Mouse (Mus musculus): ENCODE measurements around the gene Tmem109. TPM values are rescaled to one million over a fixed set of nuclear protein-coding genes. Genes with fewer than 3 reads are reported as not detected.

Tmem109 gene
- total RNA-seq (2015; ENCODE audit: low replicate concordance) (6.3 and 10.4 TPM in 2 replicates), total RNA-seq (2017; ENCODE audit: low replicate concordance) (2.4 and 6.6 TPM in 2 replicates)

DNA sequence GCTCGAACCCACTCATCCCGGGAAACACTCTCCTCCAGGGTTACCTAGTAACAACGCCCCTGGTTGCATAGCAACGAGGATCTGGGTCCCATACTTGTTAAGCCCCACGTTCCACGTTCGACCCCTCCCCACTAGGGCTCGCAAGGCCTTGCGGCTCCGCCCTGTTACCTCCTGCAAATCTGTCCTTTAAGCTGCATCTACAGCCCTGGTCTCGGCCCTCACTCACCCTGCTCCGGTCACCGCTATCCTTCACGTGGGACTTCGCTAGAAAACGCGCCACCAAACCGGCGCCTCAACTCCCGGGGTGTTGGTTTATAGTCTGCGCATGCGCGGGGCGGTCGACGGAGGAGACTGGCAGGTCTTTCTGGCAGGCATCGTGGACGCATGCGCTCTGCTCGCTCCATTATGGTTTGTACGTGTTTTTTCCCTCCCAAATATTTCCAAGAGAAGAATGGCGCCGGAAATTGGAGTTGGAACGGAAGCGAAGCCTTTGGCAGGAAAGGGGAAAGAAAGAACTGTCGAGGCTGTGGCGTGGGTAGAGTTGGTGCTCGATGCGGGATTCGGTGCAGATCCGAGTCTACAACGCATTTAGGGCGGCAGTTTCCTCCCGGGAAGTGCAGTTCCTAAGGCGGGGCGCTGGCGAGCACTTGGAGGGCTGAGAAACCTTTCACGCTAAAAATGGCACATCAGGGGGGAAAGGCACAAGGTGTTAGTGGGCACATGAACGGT lies at the start of gene Tmem109:
Gene Tmem109 (minus strand): TSS at position 576 of the 729 bp plus-strand sequence.
- ATAC-seq (replicated peaks; ENCODE audit: low FRiP score, poor library complexity, severe bottlenecking): peak; percentile 97

GRCm38 (mm10) chr19:10930641-10931040 lies 48.8 kb upstream of the Tmem109 start:
- no peak for ATAC-seq (replicated peaks; ENCODE audit: low FRiP score, poor library complexity, severe bottlenecking)

DNA sequence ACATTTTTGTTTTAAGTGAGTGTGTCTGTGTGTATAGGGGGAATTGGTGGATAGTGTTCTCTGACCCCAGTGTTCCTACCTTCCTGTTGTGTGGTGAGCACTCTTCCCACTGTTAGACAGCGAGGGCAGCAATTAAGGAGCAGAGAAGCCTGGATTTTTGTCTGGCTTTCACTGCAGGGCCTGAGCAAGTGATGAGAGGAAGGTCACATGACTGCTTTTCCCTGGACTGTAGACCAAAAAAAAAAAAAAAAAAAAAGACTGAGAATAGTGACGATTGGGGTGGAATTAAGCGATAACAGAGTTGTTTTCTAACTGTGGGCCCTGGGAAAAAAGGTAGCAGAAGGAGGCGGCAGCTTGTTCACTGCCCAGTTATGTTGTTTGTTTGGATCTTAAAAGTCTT lies 44.9 kb upstream of the Tmem109 start:
- no peak for ATAC-seq (replicated peaks; ENCODE audit: low FRiP score, poor library complexity, severe bottlenecking)

- ATAC-seq (replicated peaks; ENCODE audit: low FRiP score, poor library complexity, severe bottlenecking): no peak
These were observed 44.4 kb upstream of the Tmem109 start for GRCm38 (mm10) chr19:10926123-10926621.

- no peak for ATAC-seq (replicated peaks; ENCODE audit: low FRiP score, poor library complexity, severe bottlenecking)
These were observed 42.4 kb upstream of the Tmem109 start for GRCm38 (mm10) chr19:10924220-10924619.

DNA sequence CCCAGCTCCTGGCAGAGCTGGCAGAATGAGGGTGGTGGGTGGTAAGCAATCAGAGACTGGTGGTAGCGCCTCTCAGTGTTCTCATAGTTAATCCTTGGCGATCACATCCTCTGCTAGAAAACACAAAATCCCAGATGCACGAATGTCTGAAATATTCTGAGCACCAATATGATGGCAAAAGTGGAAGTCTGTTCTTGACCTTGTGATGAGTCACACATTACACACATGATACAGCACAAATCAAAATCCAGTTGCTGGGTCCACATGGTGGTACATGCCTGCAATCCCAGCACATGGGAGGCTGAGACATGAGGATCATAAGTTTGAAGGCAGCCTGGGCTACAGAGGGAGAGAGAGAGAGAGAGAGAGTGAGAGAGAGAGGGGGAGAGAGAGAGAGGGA lies 39.3 kb upstream of the Tmem109 start:
- ATAC-seq (replicated peaks; ENCODE audit: low FRiP score, poor library complexity, severe bottlenecking): no peak

- ATAC-seq (replicated peaks; ENCODE audit: low FRiP score, poor library complexity, severe bottlenecking): no peak
These were observed 38.7 kb upstream of the Tmem109 start, which contains the start of gene Zp1 for GRCm38 (mm10) chr19:10920532-10920931. Gene Zp1 (minus strand): TSS chr19:10920632.

- ATAC-seq (replicated peaks; ENCODE audit: low FRiP score, poor library complexity, severe bottlenecking): no peak
These were observed 36.7 kb upstream of the Tmem109 start for GRCm38 (mm10) chr19:10918321-10918991.

DNA sequence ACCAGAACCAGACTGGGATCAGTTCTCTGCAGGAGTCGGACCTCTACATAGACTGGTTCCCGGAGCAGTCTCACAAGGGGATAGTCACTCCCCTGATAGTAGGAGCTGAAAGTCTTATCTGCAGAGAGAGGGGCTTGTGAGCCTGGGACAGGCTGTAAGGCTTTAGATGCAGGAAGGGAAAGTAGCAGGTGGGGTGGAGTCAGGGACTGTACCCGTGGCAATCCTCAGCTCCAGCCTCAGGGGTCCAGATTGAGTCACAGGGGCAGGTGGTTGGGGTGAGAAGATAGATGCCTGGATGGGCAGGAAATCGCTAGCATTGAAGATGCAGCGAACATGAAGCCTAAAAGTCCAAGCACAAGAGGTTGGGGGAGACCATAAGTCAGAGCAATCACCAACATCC lies 34.7 kb upstream of the Tmem109 start:
- ATAC-seq (replicated peaks; ENCODE audit: low FRiP score, poor library complexity, severe bottlenecking): no peak

DNA sequence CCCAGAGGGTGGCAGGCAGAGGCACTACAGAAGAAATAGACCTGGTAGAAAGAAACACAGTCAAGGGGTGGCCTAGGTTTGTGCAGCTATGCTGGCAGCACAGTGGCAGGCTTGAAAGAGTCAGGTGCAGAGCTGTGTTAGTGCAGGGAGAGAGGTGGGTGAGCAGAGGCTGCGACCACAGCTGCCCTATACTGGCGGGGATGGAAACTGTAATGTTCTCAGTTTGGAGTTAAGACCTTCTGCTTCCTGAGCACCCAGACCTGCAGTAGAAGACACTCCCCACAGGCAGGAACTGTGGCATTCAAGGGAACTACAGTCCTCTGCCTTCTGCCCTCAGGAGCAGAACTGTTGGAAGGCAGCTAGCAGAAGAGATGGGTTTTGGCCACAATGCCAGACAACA lies 33.1 kb upstream of the Tmem109 start:
- ATAC-seq (replicated peaks; ENCODE audit: low FRiP score, poor library complexity, severe bottlenecking): no peak

GRCm38 (mm10) chr19:10914291-10914690 lies 32.5 kb upstream of the Tmem109 start:
- ATAC-seq (replicated peaks; ENCODE audit: low FRiP score, poor library complexity, severe bottlenecking): no peak

DNA sequence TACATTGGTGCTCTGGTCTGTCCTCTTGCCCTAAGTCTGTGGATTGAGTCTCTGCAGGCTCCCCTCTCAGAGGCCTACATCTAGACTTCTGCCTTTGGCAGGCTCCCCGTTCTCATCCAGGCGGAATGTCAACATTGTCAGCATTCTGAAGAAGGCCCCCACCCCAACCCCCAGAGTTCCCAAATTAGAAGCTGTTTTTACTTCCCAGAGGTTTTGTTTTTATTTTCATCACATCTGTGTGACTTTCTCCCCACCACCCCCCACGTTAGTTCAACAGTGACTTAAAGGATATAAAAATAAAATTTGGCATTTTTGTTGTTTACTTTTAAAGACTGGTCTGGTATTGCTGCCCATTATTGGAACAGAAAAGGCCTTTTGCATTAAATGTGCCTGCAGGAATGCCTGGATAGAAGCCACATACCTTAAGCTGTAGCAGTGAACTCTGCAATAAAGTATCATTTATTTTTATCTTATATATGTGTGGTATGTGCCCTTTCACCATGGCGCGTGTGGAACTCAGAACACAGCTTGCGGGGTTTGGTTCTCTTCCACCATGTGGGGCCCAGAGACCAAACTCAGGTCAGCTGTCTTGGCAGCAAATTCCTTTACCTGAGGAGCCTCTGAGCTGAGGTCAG lies 27.4 kb upstream of the Tmem109 start:
- no peak for ATAC-seq (replicated peaks; ENCODE audit: low FRiP score, poor library complexity, severe bottlenecking)

GRCm38 (mm10) chr19:10907891-10908290 lies 26.1 kb upstream of the Tmem109 start:
- ATAC-seq (replicated peaks; ENCODE audit: low FRiP score, poor library complexity, severe bottlenecking): 0 out of 2 replicates have a peak, but pooled peaks have one; percentile 61

DNA sequence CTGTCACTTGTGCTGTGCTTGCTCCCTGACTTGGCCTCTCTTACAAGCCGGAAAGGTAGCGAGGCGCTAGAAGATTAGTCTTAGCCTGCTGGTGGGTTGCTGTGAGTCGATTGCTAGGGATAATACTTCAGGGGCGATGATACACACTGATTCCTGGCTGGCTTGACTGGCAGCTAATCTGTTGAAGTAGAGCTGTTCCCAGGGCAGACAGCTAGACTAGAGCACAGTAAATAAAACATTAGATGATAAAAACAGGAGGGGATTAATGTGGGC lies 23.9 kb upstream of the Tmem109 start:
- ATAC-seq (replicated peaks; ENCODE audit: low FRiP score, poor library complexity, severe bottlenecking): no peak

DNA sequence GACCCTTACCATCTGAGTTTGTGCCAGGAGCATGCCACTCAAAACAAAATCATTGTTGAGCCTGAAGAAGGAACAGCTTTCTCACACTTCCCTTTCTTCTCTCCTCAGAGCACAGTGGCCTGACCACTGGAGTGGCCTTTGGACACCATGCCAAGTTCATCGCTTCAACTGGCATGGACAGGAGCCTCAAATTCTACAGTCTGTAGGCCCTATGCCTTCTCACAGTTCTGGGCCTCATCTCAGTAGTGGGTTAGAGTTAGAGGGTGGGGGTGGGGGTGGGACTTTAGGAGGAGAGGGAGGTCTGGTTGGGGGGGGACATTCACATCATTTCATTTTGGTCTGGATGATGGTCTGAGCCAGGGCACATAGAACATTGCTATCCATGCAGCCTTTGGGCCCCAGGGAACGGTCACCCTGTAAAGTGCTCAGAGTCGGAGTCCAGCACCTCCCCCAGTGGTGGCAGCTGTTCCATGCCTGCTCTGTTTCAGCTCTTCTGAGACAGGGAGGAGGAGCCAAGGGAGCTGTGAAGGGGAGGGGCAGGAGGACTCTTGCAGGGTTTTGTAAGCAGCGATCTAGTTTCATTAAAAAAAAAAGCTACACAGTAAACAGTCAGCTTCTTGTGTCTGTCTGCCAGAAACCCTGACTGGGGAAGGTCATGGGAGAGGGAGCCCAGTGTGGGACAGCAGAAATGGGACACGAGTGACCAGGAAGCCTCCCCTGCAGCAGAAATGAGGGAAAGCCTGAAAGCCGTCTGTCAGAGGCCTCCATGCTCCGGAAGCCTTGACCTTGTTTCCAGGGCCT lies 23.3 kb upstream of the Tmem109 start:
- ATAC-seq (replicated peaks; ENCODE audit: low FRiP score, poor library complexity, severe bottlenecking): 0 out of 2 replicates have a peak, but pooled peaks have one; percentile 14

DNA sequence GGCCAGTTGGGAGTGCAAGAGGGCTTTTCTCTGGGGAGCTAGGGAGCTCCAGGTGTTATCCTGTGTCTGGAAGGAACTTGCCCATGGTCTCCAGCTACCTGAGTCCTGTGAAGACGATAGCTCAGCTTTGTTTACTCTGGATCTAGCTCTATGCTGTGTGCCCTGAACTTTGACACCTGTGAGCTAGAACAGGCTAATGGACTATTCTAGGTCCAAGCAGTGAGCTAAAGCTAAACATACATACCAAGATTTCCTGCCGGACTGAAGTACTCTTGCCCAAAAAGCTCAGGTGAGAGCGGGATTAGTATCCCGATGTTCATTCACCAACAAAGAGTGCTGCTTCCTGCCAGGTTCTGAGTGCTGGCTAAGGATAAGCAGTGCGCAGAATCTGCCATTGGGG lies 22.7 kb upstream of the Tmem109 start:
- no peak for ATAC-seq (replicated peaks; ENCODE audit: low FRiP score, poor library complexity, severe bottlenecking)

GRCm38 (mm10) chr19:10901046-10901445 lies 19.2 kb upstream of the Tmem109 start:
- ATAC-seq (replicated peaks; ENCODE audit: low FRiP score, poor library complexity, severe bottlenecking): no peak

DNA sequence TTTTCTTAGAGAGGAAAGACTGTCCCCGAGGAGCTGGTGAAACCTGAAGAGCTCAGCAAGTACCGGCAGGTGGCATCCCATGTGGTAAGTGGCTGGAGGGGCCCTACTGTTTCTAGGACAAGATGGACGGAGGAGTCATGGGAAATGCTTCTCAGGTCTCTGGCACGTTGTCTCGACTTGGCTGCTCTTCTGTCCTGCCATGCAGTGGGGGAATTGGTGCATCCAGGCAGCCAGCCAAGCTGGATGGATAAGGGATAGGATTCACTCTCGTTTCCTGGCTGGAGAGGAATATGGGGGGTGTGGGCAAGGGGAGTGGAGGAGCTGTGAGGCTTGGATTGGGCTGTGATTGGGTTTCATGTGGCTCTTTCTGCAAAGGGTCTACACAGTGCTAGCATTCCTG lies 18.5 kb upstream of the Tmem109 start:
- ATAC-seq (replicated peaks; ENCODE audit: low FRiP score, poor library complexity, severe bottlenecking): no peak

DNA sequence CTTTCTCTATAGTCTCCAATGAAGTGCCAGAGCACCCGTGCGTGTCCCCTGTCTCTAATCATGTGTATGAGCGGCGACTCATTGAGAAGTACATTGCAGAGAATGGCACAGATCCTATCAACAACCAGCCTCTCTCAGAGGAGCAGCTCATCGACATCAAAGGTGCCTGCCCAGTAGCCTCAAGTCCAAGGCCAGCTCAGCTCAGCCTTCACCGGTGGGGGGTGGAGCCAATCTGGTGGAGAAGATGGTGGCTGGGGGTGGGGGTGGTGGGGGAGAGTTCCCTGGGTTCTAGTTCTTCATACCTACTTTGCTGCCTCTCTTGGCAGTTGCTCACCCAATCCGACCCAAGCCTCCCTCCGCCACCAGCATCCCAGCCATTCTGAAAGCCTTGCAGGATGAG lies 15.7 kb upstream of the Tmem109 start:
- ATAC-seq (replicated peaks; ENCODE audit: low FRiP score, poor library complexity, severe bottlenecking): no peak

DNA sequence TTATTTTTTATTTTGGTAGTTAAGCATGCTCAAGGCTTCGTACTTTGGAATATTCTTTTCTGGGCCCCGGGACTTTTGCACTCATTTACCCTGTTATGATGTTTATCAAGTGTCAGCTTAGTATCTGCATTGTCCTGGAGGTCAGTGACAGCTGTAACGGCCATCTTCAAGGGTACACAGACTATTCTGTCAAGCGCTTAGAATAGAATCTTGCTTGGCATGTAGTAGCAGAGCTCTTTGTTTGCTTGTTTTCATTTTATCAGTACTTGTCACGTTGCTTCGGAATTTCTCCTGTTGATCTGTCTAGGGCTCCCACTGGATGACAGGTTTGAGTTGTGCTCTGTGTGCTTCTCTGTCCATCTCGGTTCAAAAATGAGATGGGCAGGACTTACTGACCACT lies 15.0 kb upstream of the Tmem109 start:
- no peak for ATAC-seq (replicated peaks; ENCODE audit: low FRiP score, poor library complexity, severe bottlenecking)
